8 mouse cellular contexts compared by ENCODE assay signal in genomic region chrX:48285006-48285650, GRCm38 (mm10). TPM values are rescaled to one million over a fixed set of nuclear protein-coding genes. Genes with fewer than 3 reads are reported as not detected.
DNase-seq lines count a peak whose midpoint lies in the region; ATAC-seq and TF ChIP-seq lines count a peak whose summit lies in the region.

No protein-coding gene starts in this region.

- peak overlapping the region; percentile 54 to 86 (median 58) for H3K4me3 ChIP-seq in CH12.LX (replicated peaks in 1 of 3; ENCODE audit: low read depth in 2 of 3, low read length in 2 of 3, poor library complexity in 1 of 3)
- peak overlapping the region; percentile 52 for H3K4me3 ChIP-seq in heart, embryonic 11.5 days (ENCODE audit: low read depth, low read length)
- peak overlapping the region; percentile 52 for H3K4me3 ChIP-seq in kidney, embryonic 16.5 days (ENCODE audit: low read length)
- H3K4me3 ChIP-seq in liver, postnatal 0 days (ENCODE audit: low read depth, low read length): peak overlapping the region; percentile 61
- H3K4me3 ChIP-seq in neural tube, embryonic 13.5 days: peak overlapping the region; percentile 44

- WGBS in heart, embryonic 11.5 days (ENCODE audit: insufficient replicate concordance): 6% methylated on average over 24 of the region's 42 CpGs
- 20% methylated on average over 30 of the region's 42 CpGs for WGBS in kidney, embryonic 16.5 days
- WGBS in liver, postnatal 0 days (ENCODE audit: insufficient replicate concordance): 17% methylated on average over 35 of the region's 42 CpGs
- 17% methylated on average over 17 of the region's 42 CpGs for whole genome bisulfite sequencing in neural tube, embryonic 13.5 days

- H3K79me2 ChIP-seq in CH12.LX (replicated peaks; ENCODE audit: control insufficient read depth, extremely low read depth, insufficient read depth, poor library complexity, severe bottlenecking): no peaks in the 10 kb centered on the region

- peak; percentile 53 for DNase-seq in CH12.LX (ENCODE audit: extremely low read depth)
- DNase-seq in brain, embryonic 18.5 days (ENCODE audit: low read depth, low spot score): peak; percentile 82
- DNase-seq in liver, postnatal 0 days: peak; percentile 84
- DNase-seq in thymus, adult 18-20 months: peak; percentile 66 to 78

- H3K27me3 ChIP-seq in CH12.LX (replicated peaks): peaks cover 4% of the 10 kb centered on the region
- H3K27me3 ChIP-seq in heart, embryonic 11.5 days (ENCODE audit: control insufficient read depth, insufficient read depth, low read length): peaks cover 7% of the 10 kb centered on the region
- H3K27me3 ChIP-seq in kidney, embryonic 16.5 days (ENCODE audit: insufficient read depth, low read length): 0 out of 2 replicates have a peak, but pooled peaks cover 11% of the 10 kb centered on the region
- H3K27me3 ChIP-seq in liver, postnatal 0 days (ENCODE audit: insufficient read depth, low read length): no peaks in the 10 kb centered on the region
- peaks cover 6% of the 10 kb centered on the region; the same call in 1 of the 2 replicates for H3K27me3 ChIP-seq in neural tube, embryonic 13.5 days

- no peaks in the 10 kb centered on the region for H3K9me3 ChIP-seq in CH12.LX (replicated peaks; ENCODE audit: low read length)
- H3K9me3 ChIP-seq in heart, embryonic 11.5 days (replicated peaks; ENCODE audit: control insufficient read depth, low read length): no peaks in the 10 kb centered on the region
- no peaks in the 10 kb centered on the region for H3K9me3 ChIP-seq in kidney, embryonic 16.5 days (ENCODE audit: low read length)
- H3K9me3 ChIP-seq in liver, postnatal 0 days (ENCODE audit: low read length): no peaks in the 10 kb centered on the region
- H3K9me3 ChIP-seq in neural tube, embryonic 13.5 days: no peaks in the 10 kb centered on the region

- dilution Hi-C loops in CH12.LX (cut with MboI; ENCODE audit: extremely low pct_ligation_motif_present, extremely low pct_unique_long_range_greater_than_20kb, low sequenced_read_pairs): no loop called here

- H3K4me1 ChIP-seq in CH12.LX (ENCODE audit: control insufficient read depth in 1 of 2, insufficient read depth in 2 of 2): no peaks in the 10 kb centered on the region
- H3K4me1 ChIP-seq in heart, embryonic 11.5 days (ENCODE audit: control insufficient read depth, insufficient read depth, low read length): no peaks in the 10 kb centered on the region
- H3K4me1 ChIP-seq in kidney, embryonic 16.5 days (ENCODE audit: insufficient read depth, low read length): no peaks in the 10 kb centered on the region
- H3K4me1 ChIP-seq in liver, postnatal 0 days (ENCODE audit: insufficient read depth): peaks cover 3% of the 10 kb centered on the region; the same call in 1 of the 2 replicates
- no peaks in the 10 kb centered on the region for H3K4me1 ChIP-seq in neural tube, embryonic 13.5 days (replicated peaks)

- H3K36me3 ChIP-seq in CH12.LX (replicated peaks in 1 of 2; ENCODE audit: control insufficient read depth in 1 of 2, insufficient read depth in 1 of 2, low read length in 1 of 2): peaks cover 4 to 28% of the 10 kb centered on the region in 2 experiments
- no peaks in the 10 kb centered on the region for H3K36me3 ChIP-seq in heart, embryonic 11.5 days (ENCODE audit: control insufficient read depth, insufficient read depth, low read length)
- no peaks in the 10 kb centered on the region for H3K36me3 ChIP-seq in kidney, embryonic 16.5 days (ENCODE audit: insufficient read depth, low read length)
- H3K36me3 ChIP-seq in liver, postnatal 0 days (replicated peaks; ENCODE audit: insufficient read depth, low read length): 0 out of 2 replicates have a peak, but pooled peaks cover 2% of the 10 kb centered on the region
- H3K36me3 ChIP-seq in neural tube, embryonic 13.5 days: no peaks in the 10 kb centered on the region

- peak overlapping the region; percentile 94 for H3K9ac ChIP-seq in CH12.LX (ENCODE audit: insufficient read depth, low read depth)
- H3K9ac ChIP-seq in heart, embryonic 11.5 days (ENCODE audit: low read depth, low read length): peak overlapping the region; percentile 75
- H3K9ac ChIP-seq in kidney, embryonic 16.5 days (replicated peaks; ENCODE audit: low read length): peak overlapping the region; percentile 61
- peak overlapping the region; percentile 69 for H3K9ac ChIP-seq in liver, postnatal 0 days (replicated peaks)
- peak overlapping the region; percentile 78 for H3K9ac ChIP-seq in neural tube, embryonic 13.5 days

- TF ChIP-seq POLR2A in CH12.LX (IDR thresholded peaks at IDR 0.05; ENCODE audit: low read depth, low read length): no peak

- TF ChIP-seq EP300 in CH12.LX (IDR thresholded peaks at IDR 0.05; ENCODE audit: low read length): no peak
- no peak for TF ChIP-seq EP300 in liver, postnatal 0 days (IDR thresholded peaks at IDR 0.05; ENCODE audit: low read depth)

- H3K27ac ChIP-seq in CH12.LX (ENCODE audit: insufficient read depth, low read depth): peak overlapping the region; percentile 75
- H3K27ac ChIP-seq in heart, embryonic 11.5 days (ENCODE audit: low read depth, low read length): peak overlapping the region; percentile 94
- peak overlapping the region; percentile 92 for H3K27ac ChIP-seq in kidney, embryonic 16.5 days (ENCODE audit: low read length)
- H3K27ac ChIP-seq in liver, postnatal 0 days (ENCODE audit: low read depth): peak overlapping the region; percentile 94
- peak overlapping the region; percentile 93 for H3K27ac ChIP-seq in neural tube, embryonic 13.5 days (replicated peaks)

- TF ChIP-seq CTCF in CH12.LX (conservative IDR thresholded peaks at IDR 0.05 in 1 of 2, IDR thresholded peaks at IDR 0.05 in 1 of 2; ENCODE audit: low read depth in 2 of 2, low read length in 2 of 2): no peak
- no peak for TF ChIP-seq CTCF in liver, postnatal 0 days (IDR thresholded peaks at IDR 0.05; ENCODE audit: low read depth)

- peak; percentile 54 for ATAC-seq in erythroblast, adult 5-6 weeks (replicated peaks; ENCODE audit: low FRiP score, poor library complexity, severe bottlenecking)
- peak; percentile 85 for ATAC-seq in heart, embryonic 11.5 days (replicated peaks; ENCODE audit: insufficient number of reproducible peaks, low FRiP score, low TSS enrichment)
- peak; percentile 88 for ATAC-seq in kidney, embryonic 16.5 days (ENCODE audit: low FRiP score, low TSS enrichment)
- peak; percentile 70 for ATAC-seq in liver, postnatal 0 days
- peak; percentile 90 for ATAC-seq in neural tube, embryonic 13.5 days (ENCODE audit: low read depth)

- in situ Hi-C loops in CH12.LX (cut with MboI; ENCODE audit: low pct_ligation_motif_present, low pct_unique_long_range_greater_than_20kb, low sequenced_read_pairs): no loop called here

- no peak for TF ChIP-seq RAD21 in CH12.LX (IDR thresholded peaks at IDR 0.05; ENCODE audit: low read depth, low read length)

- H3K4me2 ChIP-seq in CH12.LX (ENCODE audit: insufficient read depth, low read depth, poor library complexity, severe bottlenecking): peak overlapping the region; percentile 68
- H3K4me2 ChIP-seq in heart, embryonic 11.5 days: peak overlapping the region; percentile 65
- H3K4me2 ChIP-seq in kidney, embryonic 16.5 days (replicated peaks; ENCODE audit: low read depth, low read length): peak overlapping the region; percentile 59
- peak overlapping the region; percentile 76 for H3K4me2 ChIP-seq in liver, postnatal 0 days (ENCODE audit: low read depth, low read length)
- H3K4me2 ChIP-seq in neural tube, embryonic 13.5 days: peak overlapping the region; percentile 55

TF ChIP-seq in CH12.LX, 34 proteins besides CTCF, POLR2A, EP300 and RAD21:
- TF ChIP-seq MYC (IDR thresholded peaks at IDR 0.05; ENCODE audit: low read depth, low read length) (no peak), E2F4 (IDR thresholded peaks at IDR 0.05; ENCODE audit: insufficient replicate concordance, low read depth, low read length) (no peak), MXI1 (IDR thresholded peaks at IDR 0.05; ENCODE audit: low read depth, low read length) (0 out of 2 replicates have a peak, but pooled peaks have one; percentile 46)

RNA-seq across cellular contexts. Expression of gene Utp14a, which starts 28.5 kb away (rescaled TPM):
- total RNA-seq in CH12.LX (2012; rRNA removed): 29.3 and 36.2 TPM in 2 replicates
- 44.2 and 52.9 TPM in 2 replicates for total RNA-seq in CH12.LX (2014; rRNA removed)
- 48.7 and 53.8 TPM in 2 replicates for polyA plus RNA-seq in CH12.LX (2012; ENCODE audit: insufficient read length, low read depth)
- total RNA-seq in erythroblast, adult 5-6 weeks (2015; ENCODE audit: low replicate concordance): 7.9 and 9.0 TPM in 2 replicates
- total RNA-seq in erythroblast, adult 5-6 weeks (2017; ENCODE audit: low replicate concordance): 8.8 and 14.2 TPM in 2 replicates
- polyA plus RNA-seq in heart, embryonic 11.5 days (2014; fragmentation: Nextera tagmentation; extraction: Ambion mirVana): 11.0 and 12.0 TPM in 2 replicates
- 15.6 and 17.8 TPM in 2 replicates for polyA plus RNA-seq in kidney, embryonic 16.5 days (2015; fragmentation: Nextera tagmentation; extraction: Ambion mirVana)
- 7.9 and 8.1 TPM in 2 replicates for polyA plus RNA-seq in liver, postnatal 0 days (2015; fragmentation: Nextera tagmentation; extraction: Ambion mirVana)
- polyA plus RNA-seq in neural tube, embryonic 13.5 days (2015; fragmentation: Nextera tagmentation; extraction: Ambion mirVana): 17.9 and 18.9 TPM in 2 replicates

RNA-seq across cellular contexts. Expression of gene Bcorl1, which starts 56.0 kb away (rescaled TPM):
- total RNA-seq in CH12.LX (2012; rRNA removed): 1.3 and 1.9 TPM in 2 replicates
- 0.18 and 0.30 TPM in 2 replicates for total RNA-seq in CH12.LX (2014; rRNA removed)
- 2.2 and 3.1 TPM in 2 replicates for polyA plus RNA-seq in CH12.LX (2012; ENCODE audit: insufficient read length, low read depth)
- total RNA-seq in erythroblast, adult 5-6 weeks (2015; ENCODE audit: low replicate concordance): 4.6 and 8.6 TPM in 2 replicates
- 23.8 and 31.1 TPM in 2 replicates for total RNA-seq in erythroblast, adult 5-6 weeks (2017; ENCODE audit: low replicate concordance)
- 4.7 and 6.6 TPM in 2 replicates for polyA plus RNA-seq in heart, embryonic 11.5 days (2014; fragmentation: Nextera tagmentation; extraction: Ambion mirVana)
- polyA plus RNA-seq in kidney, embryonic 16.5 days (2015; fragmentation: Nextera tagmentation; extraction: Ambion mirVana): 5.6 and 6.2 TPM in 2 replicates
- 1.5 TPM in 2 replicates for polyA plus RNA-seq in liver, postnatal 0 days (2015; fragmentation: Nextera tagmentation; extraction: Ambion mirVana)
- polyA plus RNA-seq in neural tube, embryonic 13.5 days (2015; fragmentation: Nextera tagmentation; extraction: Ambion mirVana): 5.8 and 7.8 TPM in 2 replicates

Comparison
In these comparisons a context has a peak if more than half of its experiments do, and no peak if none do; other contexts are left out.
1. Peak in every context shown above with its lines: DNase-seq, ATAC-seq, H3K4me3 ChIP-seq and H3K27ac ChIP-seq.